Mouse (Mus musculus) left cerebral cortex, adult 18-20 months (tissue): ENCODE results near the gene Eif4a3. TPM values are rescaled to one million over a fixed set of nuclear protein-coding genes. Genes with fewer than 3 reads are reported as not detected.
"Not testable (repeated sequence)": the region's sequence is repeated elsewhere in the genome, so short reads cannot be mapped to it uniquely, and the experiment has no call there.

Experiments
- DNase-seq, 2 experiments: peaks; one replicate each; pipeline ENCODE4 v3.0.0; 2021 to 2022; ENCODE audit warnings: low spot score in 2 of 2, mixed read lengths in 1 of 2
- total RNA-seq, 2 experiments: library from RNA; stranded (reverse); gene quantifications; 2 replicates each; pipeline ENCODE4 v1.2.3; 2021

Eif4a3 gene
- total RNA-seq, 2 experiments from 2014 or later, result 75.9 to 83.0 TPM

DNA sequence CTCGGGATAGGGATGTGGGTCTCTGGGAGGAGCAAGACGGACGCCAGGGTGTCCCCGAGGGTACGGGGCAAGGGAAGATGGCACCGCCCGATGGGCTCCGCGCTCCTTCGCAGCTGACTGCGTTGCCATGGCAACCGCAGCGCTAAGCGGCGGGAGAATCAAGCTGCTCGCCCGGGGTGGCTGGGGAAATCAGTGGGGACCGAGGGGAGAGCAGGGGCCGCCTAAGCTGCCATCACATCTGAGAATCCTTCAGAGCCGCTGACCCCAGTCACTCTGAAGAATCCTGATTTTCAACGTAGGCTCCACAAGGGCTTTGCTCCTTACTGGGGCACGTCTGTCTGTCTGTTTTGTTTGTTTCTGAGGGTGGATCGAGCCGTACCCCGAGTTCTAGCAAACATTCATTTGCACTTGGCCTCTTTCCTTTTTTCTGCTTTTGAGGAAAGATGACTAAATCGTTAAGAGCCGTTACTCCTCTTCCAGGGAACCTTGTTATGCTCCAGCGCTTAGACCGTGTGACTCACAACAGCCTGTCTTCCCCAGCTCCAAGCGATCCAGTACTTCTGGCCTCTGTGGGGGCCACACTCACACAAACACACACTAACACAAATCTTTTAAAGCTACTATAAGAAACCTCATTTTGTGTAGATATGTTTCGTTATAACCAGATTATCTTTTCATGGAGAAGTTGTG, 502 bp upstream of the Eif4a3 start:
- DNase-seq, result no peak

DNA sequence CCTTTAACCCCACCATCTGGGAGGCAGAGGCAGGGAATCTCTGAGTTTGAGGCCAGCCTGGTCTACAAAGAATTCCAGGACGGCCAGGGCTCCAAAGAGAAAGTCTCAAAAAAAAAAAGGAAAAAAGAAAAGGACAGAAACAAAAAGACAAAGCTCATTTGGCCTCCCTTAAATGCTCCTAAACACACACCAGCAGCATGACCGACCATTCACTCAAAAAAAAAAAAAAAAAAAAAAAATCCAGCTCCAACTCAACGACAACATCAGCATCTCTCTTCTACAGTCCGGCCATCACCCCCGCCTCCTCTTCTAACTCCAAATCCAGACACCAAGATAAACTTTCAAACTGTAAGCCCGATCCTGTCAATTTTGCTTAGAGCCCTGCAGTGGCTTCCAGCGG, 972 bp downstream of the Eif4a3 start:
- DNase-seq, result no peak

DNA sequence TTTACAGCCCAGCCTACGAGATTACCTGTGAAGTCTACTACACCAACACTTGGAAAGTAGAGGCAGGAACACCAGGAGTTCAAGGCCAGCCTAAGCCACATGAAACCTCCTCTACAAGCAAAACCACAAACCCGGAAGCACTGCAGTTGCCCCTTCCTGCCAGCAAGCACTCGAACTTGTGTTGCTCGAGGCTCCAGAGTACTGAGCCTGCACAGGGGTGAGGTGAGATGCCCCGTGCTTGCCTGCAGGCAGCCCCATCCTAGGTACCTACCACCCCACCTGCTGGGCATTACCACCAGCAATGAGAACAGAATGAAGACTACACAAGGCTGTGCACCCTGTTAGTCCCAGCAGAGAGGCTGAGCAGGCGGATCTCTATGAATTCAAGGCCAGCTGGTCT, 1.9 kb downstream of the Eif4a3 start:
- DNase-seq, result no peak

DNA sequence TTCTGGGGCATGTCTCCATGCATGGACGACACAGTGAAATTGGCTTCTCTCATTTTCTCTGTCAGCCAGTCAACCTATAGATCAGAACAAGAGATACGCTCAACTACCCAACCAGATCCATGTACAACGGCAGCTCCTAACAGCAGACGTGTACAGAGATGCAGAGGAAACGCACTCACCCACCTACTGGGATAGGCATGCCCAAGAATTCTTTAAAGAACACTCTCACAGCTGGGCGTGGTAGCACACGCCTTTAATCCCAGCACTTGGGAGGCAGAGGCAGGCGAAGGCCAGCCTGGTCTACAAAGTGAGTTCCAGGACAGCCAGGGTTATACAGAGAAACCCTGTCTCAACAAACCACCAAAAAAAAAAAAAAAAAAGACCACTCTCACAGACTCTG, 7.0 kb downstream of the Eif4a3 start:
- DNase-seq, result not testable (repeated sequence)

DNA sequence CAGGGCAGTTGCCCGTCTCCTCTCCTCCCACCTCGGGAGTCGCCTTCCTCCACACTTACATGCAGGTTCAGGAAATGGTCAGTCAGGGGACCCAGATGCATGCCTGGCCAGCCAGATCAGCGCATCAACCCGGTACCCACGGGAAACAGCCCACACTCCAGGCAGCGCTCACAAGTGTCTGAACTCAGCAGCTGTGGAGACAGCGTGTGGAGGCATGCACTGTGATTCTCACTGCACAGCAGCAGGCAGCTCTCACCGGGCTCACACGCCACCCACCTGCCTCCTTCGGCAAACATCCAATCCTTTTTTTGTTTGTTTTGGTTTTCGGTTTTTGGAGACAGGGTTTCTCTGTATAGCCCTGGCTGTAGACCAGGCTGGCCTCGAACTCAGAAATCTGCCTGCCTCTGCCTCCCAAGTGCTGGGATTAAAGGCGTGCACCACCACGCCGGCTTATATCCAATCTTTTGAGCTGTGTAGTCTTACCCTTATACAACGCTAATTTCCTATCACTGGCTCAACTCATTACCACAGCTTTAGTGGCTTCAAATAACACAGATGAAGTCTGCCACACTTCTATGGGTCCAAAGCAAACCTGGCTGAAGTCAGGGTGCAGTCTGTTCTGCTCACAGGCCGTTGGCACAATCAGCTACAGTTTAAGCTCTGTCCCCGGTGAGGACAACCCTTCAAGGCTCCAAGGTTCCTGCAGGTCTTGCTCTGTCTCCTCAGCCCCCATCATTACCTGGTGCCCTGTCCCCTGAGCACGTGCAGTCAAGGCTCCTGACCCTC, 12.5 kb downstream of the Eif4a3 start:
- DNase-seq, result peak; percentile 11 to 31

DNA sequence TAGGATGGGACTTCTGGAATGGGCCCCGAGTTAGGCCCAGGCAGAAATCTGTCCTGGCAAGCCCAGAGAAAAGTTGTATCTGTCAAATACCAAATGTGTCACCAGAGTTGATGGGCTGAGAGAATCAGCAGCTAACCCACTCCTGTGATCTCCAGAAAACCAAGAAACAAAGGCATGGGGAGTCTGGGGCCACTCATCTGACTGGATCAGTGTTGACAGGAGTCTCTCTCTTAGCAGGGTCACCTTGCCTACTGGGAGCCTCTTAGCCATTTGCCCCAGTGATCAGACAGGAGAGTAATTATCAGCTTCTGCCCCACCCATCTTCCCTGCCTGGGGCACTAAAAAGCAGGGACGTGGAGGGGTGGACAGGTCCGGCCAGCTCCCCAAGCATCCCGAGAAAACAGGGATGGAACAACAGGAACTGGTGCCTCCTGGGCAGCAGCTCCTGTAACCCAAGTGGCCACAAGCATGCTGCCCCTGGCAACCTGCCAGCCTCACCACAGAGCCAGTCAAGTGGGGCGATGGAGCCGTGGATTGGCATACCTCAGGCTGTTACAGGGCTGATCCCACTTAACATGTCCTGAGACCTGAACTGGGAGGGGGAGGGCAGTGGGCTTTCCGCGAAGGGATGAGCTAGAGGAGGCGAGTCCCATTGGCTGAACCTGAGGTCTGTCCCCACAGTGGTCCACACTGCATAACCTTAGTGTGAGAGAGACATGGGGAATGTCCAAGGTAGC, 13.9 kb downstream of the Eif4a3 start:
- peak in 1 of 2 experiments; percentile 14 for DNase-seq

DNA sequence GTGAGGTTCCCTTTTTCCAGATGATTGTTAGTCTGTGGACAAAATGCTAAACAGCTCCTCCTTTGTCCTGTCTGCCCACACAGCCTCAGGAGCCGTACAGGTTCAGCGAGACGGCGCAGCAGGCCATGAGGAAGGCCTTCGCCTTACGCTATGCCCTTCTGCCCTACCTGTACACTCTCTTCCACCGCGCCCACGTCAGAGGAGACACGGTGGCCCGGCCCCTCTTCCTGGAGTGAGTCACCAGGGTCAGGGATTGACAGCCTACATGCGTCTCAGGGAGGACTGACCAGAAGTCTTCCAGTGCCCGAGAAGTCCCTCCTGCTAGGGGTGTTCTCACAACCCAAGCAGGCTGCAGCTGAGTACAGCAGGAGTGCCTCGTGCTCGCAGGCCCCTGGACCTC, 18.9 kb downstream of the Eif4a3 start:
- DNase-seq, result no peak

DNA sequence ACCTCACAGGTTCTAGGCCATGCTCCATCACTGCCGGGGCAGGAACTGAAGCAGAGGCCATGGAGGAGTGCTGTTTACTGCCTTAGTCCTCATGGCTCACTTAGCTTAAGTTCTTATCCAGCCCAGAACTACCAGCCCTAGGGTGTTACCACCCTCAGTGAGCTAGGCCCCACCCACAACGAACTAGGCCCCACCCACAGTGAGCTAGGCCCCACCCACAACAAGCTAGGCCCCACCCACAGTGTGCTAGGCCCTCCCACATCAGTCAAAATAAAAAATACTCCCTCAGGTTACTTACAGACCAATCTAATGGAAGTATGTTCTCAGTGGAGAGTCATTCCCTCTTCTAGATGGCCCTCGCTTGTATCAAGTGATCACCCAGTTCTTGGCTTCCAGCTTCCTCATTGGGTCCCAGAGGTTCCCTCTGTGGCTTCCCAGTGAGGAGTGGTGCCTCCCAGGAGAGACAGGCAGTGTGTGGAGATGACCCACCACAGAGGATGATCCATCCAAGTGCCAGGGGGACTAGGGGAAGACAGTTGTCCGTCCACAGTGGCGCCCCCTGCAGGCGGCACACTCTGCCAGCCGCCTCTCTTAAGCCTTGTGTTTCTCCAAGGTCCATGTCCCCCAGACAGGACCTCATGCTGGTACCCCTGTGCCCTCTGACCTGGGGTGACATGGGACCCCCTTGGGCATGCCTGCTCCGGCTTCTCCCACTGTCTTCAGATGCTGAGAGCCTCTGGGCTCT, 26.5 kb downstream of the Eif4a3 start:
- no peak for DNase-seq

DNA sequence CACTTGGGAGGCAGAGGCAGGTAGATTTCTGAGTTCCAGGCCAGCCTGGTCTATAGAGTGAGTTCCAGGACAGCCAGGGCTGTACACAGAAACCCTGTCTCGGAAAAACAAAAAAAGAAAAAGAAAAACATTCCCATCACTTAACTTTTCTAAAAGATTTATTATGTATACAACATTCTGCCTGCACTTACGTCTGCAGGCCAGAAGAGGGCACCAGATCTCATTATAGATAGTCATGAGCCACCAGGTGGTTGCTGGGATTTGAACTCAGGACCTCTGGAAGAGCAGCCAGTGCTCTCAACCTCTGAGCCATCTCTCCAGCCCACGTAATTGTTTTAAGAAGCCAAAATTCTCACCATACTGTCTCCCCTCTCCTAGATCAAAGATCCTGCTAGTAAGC, 27.4 kb downstream of the Eif4a3 start:
- DNase-seq, result not testable (repeated sequence)

DNA sequence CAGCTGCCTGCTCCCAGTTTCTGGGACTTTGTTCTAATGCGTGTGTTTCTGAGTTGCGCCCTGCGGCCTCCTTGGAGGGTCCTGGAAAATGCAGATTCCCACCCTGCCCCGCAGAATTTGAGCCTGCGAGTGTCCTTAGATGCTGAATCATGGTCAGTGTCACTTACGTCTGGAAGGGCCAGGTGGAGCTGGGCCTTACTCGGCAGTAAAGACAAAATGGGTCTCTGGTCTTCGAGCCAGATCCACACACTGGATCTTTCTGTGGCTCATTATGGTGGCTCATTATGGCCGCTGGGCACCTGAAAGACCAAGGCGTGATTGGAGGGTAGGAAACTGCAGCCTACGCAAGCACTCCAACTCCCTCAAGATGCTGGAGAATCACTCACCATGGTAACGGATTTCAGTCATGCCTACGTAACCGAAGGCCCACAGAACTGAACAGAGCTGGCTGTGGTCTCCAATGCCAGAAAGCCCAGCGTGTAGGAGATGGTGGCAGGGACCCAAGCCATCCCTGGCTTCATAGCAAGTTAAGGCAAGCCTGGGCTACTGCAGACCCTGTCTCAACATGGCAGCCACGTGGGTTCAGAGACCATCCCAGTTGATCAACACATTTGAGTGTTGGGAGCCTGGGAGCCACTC, 31.2 kb downstream of the Eif4a3 start:
- peak; percentile 51 to 64 for DNase-seq

DNA sequence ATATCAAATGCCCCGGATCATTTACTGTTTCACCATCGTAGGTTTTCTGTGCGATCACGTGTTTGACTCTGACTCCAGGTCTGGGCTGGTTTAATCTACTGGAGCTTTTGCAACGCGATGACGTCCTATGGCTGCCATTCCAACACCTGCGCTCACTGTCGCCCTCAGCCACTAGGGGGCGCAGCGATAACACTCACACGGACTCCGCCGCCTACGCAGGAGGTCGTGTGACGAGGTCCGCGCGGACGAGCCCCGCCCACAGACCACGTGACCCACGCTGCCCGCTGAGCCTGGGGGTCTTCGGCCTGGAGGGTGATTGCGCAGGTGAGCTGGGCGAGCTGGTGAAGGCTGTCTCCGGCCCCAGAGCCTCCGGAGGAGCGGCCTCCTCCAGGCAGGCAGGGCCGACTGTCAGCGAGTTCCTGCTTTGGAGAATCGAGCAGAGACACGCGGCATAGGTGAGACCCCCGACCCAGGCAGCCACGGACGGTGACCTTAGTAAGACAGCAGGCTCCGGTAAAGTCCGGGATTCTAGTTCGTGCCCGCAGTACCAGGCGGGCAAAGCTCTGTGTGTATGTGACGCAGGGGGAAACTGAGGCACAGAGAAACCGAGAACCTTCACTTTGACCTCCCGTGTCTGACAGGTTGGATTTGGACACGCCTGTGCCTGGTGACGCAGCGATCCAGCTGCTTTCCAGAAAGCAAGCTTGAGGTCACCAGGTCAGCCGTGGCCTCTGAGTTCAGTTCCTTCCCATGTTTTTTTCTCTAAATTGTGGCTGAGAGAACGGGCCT, 31.9 kb downstream of the Eif4a3 start, which contains the start of gene Gaa:
TSS of gene Gaa (plus strand) at position 120 of the 789 bp plus-strand sequence.
- peak; percentile 95 to 97 for DNase-seq

DNA sequence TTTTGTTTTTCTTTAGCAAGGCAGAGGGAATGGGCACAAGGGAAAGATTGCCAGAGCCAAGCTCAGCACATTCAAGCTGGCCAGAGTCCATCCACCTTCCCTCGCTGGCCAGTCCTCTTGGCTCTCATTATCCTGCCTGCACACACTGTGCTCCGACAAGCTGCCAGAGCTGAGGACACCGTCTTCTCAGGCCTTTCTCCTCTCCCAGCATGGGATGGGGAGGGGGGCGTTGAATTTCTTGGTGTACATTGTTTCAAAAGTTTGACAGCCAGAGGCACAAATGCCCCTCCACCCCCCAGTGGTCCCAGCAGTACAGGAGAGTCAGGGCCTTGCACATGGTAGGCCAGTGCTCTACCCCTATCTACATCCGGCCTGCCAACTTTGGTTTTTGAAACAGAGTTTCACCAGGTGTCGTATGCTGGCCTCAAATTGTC, 32.6 kb downstream of the Eif4a3 start:
- peak in 1 of 2 experiments; percentile 50 for DNase-seq

DNA sequence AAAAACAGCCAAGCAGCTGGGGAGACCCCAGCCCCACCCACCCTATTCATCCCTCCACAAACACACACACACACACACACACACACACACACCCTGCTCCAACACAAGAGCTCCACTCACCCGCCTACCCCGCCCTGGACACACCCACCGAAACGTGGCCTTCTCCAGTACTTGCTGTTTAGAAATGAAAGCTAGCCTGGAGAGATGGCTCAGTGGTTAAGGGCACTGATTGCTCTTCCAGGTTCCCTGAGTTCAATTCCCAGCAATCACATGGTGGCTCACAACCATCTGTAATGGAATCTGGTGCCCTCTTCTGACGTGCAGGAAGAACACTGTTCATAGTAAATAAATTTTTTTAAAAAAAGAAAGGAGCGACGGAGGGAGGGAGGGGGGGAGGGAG, 34.1 kb downstream of the Eif4a3 start:
- no peak for DNase-seq

DNA sequence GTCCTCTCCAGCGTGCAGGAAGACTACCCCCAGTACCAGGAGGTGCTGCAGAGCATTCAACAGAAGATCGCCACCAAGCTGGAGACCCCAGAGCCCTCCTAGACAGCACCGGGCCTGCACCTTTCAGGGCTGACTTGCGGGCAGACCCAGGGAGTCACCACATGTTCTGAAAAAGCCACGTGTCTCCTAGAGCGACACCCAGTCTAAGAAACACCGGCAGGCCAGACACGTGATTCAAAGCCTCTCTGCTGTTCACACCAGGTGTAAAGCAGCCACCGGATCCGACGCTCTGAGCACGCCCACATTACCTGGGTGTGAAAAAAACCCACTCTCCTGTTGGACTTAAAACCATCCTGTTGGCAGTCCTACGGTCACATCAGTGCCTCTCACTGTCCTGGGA, 35.5 kb downstream of the Eif4a3 start:
- no peak for DNase-seq

DNA sequence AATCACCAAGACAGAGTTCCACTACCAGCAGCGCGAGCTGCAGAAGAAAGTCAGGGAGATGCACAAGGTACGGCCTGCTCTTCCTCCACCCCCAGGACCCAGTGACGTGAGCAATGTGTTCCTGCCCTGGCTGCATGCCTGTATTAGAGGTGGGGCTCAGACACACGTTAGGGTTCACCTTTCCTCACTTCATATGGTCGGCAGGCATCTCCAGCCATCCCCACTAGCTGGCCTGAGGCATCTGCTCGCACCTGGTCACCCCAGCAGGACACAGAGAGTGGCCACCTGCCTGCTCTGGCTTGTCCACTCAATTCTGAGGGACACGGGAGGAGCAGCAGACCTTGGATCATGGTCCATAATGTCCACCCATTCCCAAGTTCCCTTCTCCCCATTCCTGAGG, 39.9 kb downstream of the Eif4a3 start:
- no peak for DNase-seq

DNA sequence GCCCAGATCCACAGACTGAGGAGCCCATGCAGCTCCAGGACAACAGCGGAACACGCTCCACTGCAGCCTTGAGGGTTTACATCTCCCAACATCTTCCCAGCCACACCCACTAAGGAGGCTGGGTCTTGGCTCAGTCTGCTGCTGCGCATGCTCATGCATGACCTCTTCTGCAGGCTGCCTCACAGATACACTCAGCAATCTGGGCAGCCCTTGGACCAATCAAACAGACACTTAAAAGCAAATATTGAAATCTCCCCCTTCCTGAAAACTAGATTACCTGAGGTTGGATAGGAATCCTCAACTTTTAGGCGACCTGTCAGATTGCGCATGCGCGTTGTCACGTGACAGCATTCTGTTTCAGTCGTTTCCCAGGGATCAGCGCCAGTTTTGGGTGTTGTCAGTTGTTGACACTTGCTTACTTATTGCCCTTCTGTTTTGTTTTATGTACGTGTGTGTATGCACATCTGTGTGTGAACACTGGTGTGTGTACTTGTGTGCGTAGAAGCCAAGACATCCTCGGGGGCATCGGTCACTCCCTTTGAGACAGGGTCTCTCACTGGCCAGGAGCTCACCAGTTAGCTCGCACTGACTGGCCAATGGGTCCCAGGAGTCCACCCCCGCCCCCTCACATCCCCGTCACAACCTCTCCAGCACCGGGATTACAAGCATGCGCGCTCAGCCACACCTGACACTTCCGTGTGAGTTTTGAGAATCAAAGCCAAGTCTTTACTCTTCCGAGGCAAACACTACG, 41.1 kb downstream of the Eif4a3 start:
- DNase-seq, result peak; percentile 41 to 49

DNA sequence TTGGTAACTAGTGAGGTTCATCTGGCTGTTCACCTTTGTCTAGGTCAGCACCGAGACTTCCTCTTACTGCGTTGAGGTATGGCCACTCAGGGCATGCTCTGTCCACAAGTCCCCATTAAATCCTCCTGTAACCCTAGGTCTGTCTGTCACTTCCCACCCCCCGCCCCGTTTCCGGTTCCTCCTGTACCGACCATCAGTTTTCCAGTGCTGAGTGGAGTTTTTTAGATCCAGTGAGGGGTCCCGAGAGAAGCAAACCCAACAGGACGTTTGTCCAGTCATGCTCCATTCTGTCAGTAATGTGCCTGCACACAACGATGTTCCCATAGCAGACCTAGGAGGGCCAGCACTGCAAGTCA, 41.7 kb downstream of the Eif4a3 start:
- no peak for DNase-seq

DNA sequence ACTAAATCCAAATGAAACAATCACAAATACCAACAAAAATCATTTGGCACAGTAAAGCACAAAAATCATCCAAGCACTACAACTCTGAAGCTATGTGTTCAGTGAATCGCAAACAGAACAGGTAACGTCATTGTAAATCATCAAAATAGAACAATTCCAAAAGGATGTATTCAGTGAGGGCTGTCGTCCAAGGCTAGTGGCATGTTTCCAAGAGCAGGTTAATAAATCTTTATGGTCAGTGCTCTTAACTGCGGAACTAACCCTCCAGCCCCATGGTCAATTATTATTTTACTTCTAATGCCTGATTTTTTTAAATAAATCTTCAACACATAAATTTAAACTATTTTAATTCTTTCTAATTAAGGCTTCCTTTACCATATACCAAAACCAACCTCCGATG, 43.3 kb downstream of the Eif4a3 start:
- not testable (repeated sequence) for DNase-seq

DNA sequence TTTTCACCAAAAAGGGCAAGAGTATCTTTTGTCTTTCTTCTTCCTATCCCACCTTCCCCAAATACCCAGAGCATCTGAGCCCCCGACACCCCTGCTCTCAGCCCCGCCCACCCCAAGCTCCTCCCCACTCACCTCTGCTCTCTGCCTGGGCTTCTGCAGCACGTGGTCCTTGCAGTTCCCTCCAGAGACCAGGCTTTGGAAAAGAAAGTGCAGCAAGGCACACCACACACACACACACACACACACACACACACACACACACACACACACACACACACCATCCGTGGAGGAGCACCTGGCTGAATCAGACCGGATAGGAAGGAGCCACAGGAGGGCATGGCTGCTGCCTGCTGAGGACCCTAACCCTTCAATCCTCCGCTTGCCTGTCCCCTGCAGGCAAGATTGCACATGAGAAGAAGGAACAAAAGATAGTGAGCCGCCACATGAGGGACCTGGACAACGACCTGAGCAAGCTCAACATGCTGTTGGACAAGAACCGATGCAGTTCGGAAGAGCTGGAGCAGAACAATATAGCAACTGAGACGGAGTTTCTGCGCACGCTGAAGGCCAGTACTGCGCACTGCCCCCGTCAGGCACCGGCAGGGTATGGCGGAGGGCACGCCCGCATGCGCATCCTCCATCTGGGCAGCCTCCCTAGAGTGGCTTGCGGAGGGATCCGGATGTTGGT, 46.9 kb downstream of the Eif4a3 start:
- DNase-seq, result no peak
